Mouse (Mus musculus): ENCODE results near the gene Actr2.

DNA sequence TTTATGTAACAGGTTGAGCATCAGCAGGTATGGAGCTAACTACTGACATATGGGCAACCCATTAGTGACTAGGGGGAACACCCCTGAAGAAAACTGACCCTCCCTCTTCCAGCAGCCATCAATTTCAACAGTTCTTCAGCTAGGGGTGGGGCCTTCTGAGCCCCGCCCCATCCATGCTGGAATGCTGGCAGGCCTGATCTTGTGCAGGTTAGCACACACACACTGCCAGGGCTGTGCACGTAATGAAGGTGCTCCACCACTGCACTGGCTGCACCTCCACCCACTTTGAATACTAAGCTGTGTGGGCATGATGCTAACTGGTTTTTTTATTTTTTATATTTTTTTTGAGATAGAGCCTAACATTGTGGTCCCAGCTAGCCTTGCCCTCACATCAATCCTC lies 55.3 kb downstream of the Actr2 start:
- TF ChIP-seq POLR2A (IDR thresholded peaks at IDR 0.05; ENCODE audit: insufficient read depth, low read length): no peak
- no peak for TF ChIP-seq CTCF (IDR thresholded peaks at IDR 0.05; ENCODE audit: low read depth, low read length)

Measured in ES-Bruce4 (cell line).